ENCODE assay signal across 9 mouse cellular contexts in genomic region chr8:35204971-35205370, GRCm38 (mm10).
DNase-seq lines count a peak whose midpoint lies in the region; ATAC-seq lines count a peak whose summit lies in the region.
"Had no signal": no experiment of that assay in that cellular context is flagged by ENCODE, and none has a peak within 500 bp of the region (broad histone marks: within the 10 kb centered on the region; RNA-seq: fewer than 3 reads in every experiment).

No protein-coding gene starts in this region.

- peaks cover 33% of the 10 kb centered on the region for H3K4me1 ChIP-seq in hindbrain, embryonic 10.5 days (replicated peaks)
- peaks cover 8% of the 10 kb centered on the region; the same call in 1 of the 2 replicates for H3K4me1 ChIP-seq in hindbrain, embryonic 12.5 days
- H3K4me1 ChIP-seq in midbrain, embryonic 16.5 days (ENCODE audit: control insufficient read depth, insufficient read depth, low read length): no peaks in the 10 kb centered on the region
- no peaks in the 10 kb centered on the region for H3K4me1 ChIP-seq in midbrain, embryonic 14.5 days (ENCODE audit: control insufficient read depth, insufficient read depth, low read length)
- peaks cover 13% of the 10 kb centered on the region for H3K4me1 ChIP-seq in limb, embryonic 12.5 days (replicated peaks)
- H3K4me1 ChIP-seq in stomach, embryonic 16.5 days (ENCODE audit: control insufficient read depth, insufficient read depth, low read length): peaks cover 30% of the 10 kb centered on the region

- H3K9ac ChIP-seq in hindbrain, embryonic 12.5 days: no peak overlapping the region
- no peak overlapping the region for H3K9ac ChIP-seq in midbrain, embryonic 16.5 days (ENCODE audit: low read depth, low read length)
- no peak overlapping the region for H3K9ac ChIP-seq in midbrain, embryonic 14.5 days (replicated peaks; ENCODE audit: low read length)
- H3K9ac ChIP-seq in limb, embryonic 12.5 days (replicated peaks): no peak overlapping the region
- H3K9ac ChIP-seq in stomach, embryonic 16.5 days (ENCODE audit: low read length): peak overlapping the region; percentile 37; the same call in 1 of the 2 replicates

- no peak for DNase-seq in hindbrain, embryonic 10.5 days (ENCODE audit: low spot score)
- DNase-seq in midbrain, embryonic 14.5 days: no peak
- no peak for DNase-seq in adrenal gland, postnatal 10 days
- no peak for DNase-seq in ovary, postnatal 10 days (ENCODE audit: low spot score)

- WGBS in hindbrain, embryonic 10.5 days: 62% methylated on average over 15 of the region's 15 CpGs
- WGBS in hindbrain, embryonic 12.5 days: 74% methylated on average over 15 of the region's 15 CpGs
- 69% methylated on average over 15 of the region's 15 CpGs for WGBS in midbrain, embryonic 16.5 days
- 77% methylated on average over 15 of the region's 15 CpGs for WGBS in midbrain, embryonic 14.5 days
- 68% methylated on average over 15 of the region's 15 CpGs for WGBS in limb, embryonic 12.5 days
- 63% methylated on average over 15 of the region's 15 CpGs for WGBS in stomach, embryonic 16.5 days

- no peaks in the 10 kb centered on the region for H3K9me3 ChIP-seq in hindbrain, embryonic 10.5 days
- no peaks in the 10 kb centered on the region for H3K9me3 ChIP-seq in hindbrain, embryonic 12.5 days (replicated peaks)
- H3K9me3 ChIP-seq in midbrain, embryonic 16.5 days (replicated peaks; ENCODE audit: control insufficient read depth, low read length, poor library complexity, severe bottlenecking): no peaks in the 10 kb centered on the region
- no peaks in the 10 kb centered on the region for H3K9me3 ChIP-seq in midbrain, embryonic 14.5 days (ENCODE audit: control insufficient read depth, low read length)
- no peaks in the 10 kb centered on the region for H3K9me3 ChIP-seq in limb, embryonic 12.5 days
- no peaks in the 10 kb centered on the region for H3K9me3 ChIP-seq in stomach, embryonic 16.5 days (replicated peaks; ENCODE audit: control insufficient read depth, low read length)

- H3K4me3 ChIP-seq in hindbrain, embryonic 10.5 days: no peak overlapping the region
- H3K4me3 ChIP-seq in hindbrain, embryonic 12.5 days: no peak overlapping the region
- no peak overlapping the region for H3K4me3 ChIP-seq in midbrain, embryonic 16.5 days (ENCODE audit: low read depth, low read length)
- no peak overlapping the region for H3K4me3 ChIP-seq in midbrain, embryonic 14.5 days (replicated peaks; ENCODE audit: low read depth, low read length)
- no peak overlapping the region for H3K4me3 ChIP-seq in limb, embryonic 12.5 days (replicated peaks)
- no peak overlapping the region for H3K4me3 ChIP-seq in stomach, embryonic 16.5 days (replicated peaks; ENCODE audit: low read length)
- H3K4me3 ChIP-seq: myocyte had no signal

- no peaks in the 10 kb centered on the region for H3K27me3 ChIP-seq in hindbrain, embryonic 10.5 days (ENCODE audit: insufficient read depth, poor library complexity, severe bottlenecking)
- H3K27me3 ChIP-seq in hindbrain, embryonic 12.5 days: no peaks in the 10 kb centered on the region
- no peaks in the 10 kb centered on the region for H3K27me3 ChIP-seq in midbrain, embryonic 16.5 days (ENCODE audit: control insufficient read depth, insufficient read depth, low read depth, low read length)
- H3K27me3 ChIP-seq in midbrain, embryonic 14.5 days (ENCODE audit: control insufficient read depth, insufficient read depth, low read length): no peaks in the 10 kb centered on the region
- no peaks in the 10 kb centered on the region for H3K27me3 ChIP-seq in limb, embryonic 12.5 days
- no peaks in the 10 kb centered on the region for H3K27me3 ChIP-seq in stomach, embryonic 16.5 days (ENCODE audit: control insufficient read depth, insufficient read depth, low read length)

- 0 out of 2 replicates have a peak overlapping the region, but pooled peaks have one; percentile 35 for H3K27ac ChIP-seq in hindbrain, embryonic 10.5 days
- no peak overlapping the region for H3K27ac ChIP-seq in hindbrain, embryonic 12.5 days
- H3K27ac ChIP-seq in midbrain, embryonic 16.5 days (ENCODE audit: low read length): no peak overlapping the region
- no peak overlapping the region for H3K27ac ChIP-seq in midbrain, embryonic 14.5 days (replicated peaks; ENCODE audit: low read depth, low read length)
- no peak overlapping the region for H3K27ac ChIP-seq in limb, embryonic 12.5 days
- peak overlapping the region; percentile 53; the same call in 1 of the 2 replicates for H3K27ac ChIP-seq in stomach, embryonic 16.5 days (ENCODE audit: low read length)

- no peaks in the 10 kb centered on the region for H3K36me3 ChIP-seq in hindbrain, embryonic 10.5 days
- no peaks in the 10 kb centered on the region for H3K36me3 ChIP-seq in hindbrain, embryonic 12.5 days
- no peaks in the 10 kb centered on the region for H3K36me3 ChIP-seq in midbrain, embryonic 16.5 days (ENCODE audit: control insufficient read depth, insufficient read depth, low read length)
- H3K36me3 ChIP-seq in midbrain, embryonic 14.5 days (ENCODE audit: control insufficient read depth, insufficient read depth, low read length): no peaks in the 10 kb centered on the region
- no peaks in the 10 kb centered on the region for H3K36me3 ChIP-seq in limb, embryonic 12.5 days
- H3K36me3 ChIP-seq in stomach, embryonic 16.5 days (ENCODE audit: control insufficient read depth, insufficient read depth, low read length): no peaks in the 10 kb centered on the region

- no peak for ATAC-seq in hindbrain, embryonic 12.5 days (ENCODE audit: low FRiP score)
- ATAC-seq in midbrain, embryonic 16.5 days: no peak
- no peak for ATAC-seq in midbrain, embryonic 14.5 days (ENCODE audit: low FRiP score, low TSS enrichment)
- ATAC-seq in limb, embryonic 12.5 days (ENCODE audit: insufficient number of reproducible peaks, insufficient read depth, low FRiP score, low TSS enrichment, low read depth): no peak; the same call in 1 of the 2 replicates
- no peak for ATAC-seq in stomach, embryonic 16.5 days (ENCODE audit: insufficient read depth, low FRiP score)

- no peak overlapping the region for H3K4me2 ChIP-seq in hindbrain, embryonic 12.5 days (replicated peaks)
- peak overlapping the region; percentile 21; the same call in 1 of the 2 replicates for H3K4me2 ChIP-seq in midbrain, embryonic 16.5 days (ENCODE audit: low read length)
- H3K4me2 ChIP-seq in midbrain, embryonic 14.5 days (ENCODE audit: low read length): no peak overlapping the region
- peak overlapping the region; percentile 36; the same call in 1 of the 2 replicates for H3K4me2 ChIP-seq in limb, embryonic 12.5 days
- peak overlapping the region; percentile 50 for H3K4me2 ChIP-seq in stomach, embryonic 16.5 days (ENCODE audit: low read depth, low read length)

Comparison
In these comparisons a context has a peak if more than half of its experiments do, and no peak if none do; other contexts are left out.
1. H3K27ac ChIP-seq: peak in hindbrain, embryonic 10.5 days (single experiment) and stomach, embryonic 16.5 days (single experiment); none in hindbrain, embryonic 12.5 days (single experiment), midbrain, embryonic 16.5 days (single experiment), midbrain, embryonic 14.5 days (single experiment) and limb, embryonic 12.5 days (single experiment).
2. H3K4me2 ChIP-seq: peak in midbrain, embryonic 16.5 days (single experiment), limb, embryonic 12.5 days (single experiment) and stomach, embryonic 16.5 days (single experiment); none in hindbrain, embryonic 12.5 days (single experiment) and midbrain, embryonic 14.5 days (single experiment).